Mouse (Mus musculus): ENCODE data around the gene Btc. TPM values are rescaled to one million over a fixed set of nuclear protein-coding genes. Genes with fewer than 3 reads are reported as not detected.

The Btc gene
- total RNA-seq, 2 experiments from 2014 or later: 1.4 to 1.6 TPM

DNA sequence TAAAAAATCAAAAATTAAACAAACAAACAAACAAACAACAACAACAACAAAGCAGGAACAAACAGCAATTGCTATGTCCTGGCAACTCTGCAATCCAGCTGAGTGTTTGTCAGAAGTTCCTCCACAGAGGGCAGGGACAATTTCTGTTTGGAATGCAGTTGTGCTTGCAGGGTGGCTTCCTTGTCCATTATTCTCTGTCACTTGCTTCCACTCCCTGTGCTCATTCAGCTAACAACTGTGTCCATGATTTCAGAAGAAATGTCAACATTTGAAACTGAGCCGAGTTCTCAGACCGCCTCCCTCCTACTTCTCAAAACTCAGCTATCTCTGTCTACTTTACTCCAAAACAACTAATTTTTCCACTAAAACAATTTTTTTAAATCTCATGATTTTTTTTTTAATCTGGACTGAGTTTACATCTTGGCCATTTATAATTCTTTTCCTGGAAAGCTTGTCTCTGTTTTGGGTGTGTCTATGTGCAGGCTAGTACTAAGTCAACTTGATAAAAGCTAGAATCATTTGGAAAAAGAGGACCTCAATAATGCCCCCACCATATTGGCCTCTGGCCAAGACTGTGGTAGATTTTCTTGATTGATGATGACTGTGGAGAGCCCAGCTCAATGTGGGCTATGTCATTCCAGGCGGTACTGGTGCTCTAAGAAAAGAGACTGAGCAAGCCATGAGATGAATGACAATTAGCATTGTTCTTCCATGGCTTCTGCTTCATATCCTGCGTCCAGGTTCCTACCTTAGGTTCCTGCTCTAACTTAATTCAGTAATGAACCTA, 70.5 kb downstream of the Btc start:
- intact Hi-C loops (cut with DNase I): no loop called here
- no peak for DNase-seq

DNA sequence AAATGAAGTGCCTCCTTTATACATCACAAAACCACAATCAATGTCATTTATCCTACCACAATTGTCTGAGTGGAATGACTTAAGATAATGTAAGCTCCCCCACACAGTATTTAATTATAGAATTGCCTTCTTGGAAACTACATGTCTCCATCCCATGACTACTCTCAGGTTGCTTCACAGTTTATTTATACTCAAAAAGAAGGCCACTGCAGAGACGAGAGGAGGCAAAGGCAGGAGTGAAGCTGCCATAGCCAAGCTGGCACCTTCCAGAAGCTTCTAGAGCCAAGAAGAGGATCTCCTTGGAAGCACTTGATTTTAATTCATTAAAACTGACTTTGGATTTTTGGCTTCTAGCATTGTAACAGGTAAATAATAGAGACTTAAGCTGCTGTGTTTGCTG, 81.0 kb downstream of the Btc start:
- DNase-seq: no peak
- intact Hi-C loops (cut with DNase I): no loop called here

- intact Hi-C loops (cut with DNase I): no loop called here
- no peak for DNase-seq
These were observed 82.4 kb downstream of the Btc start for GRCm38 (mm10) chr5:91320348-91320747.

GRCm38 (mm10) chr5:91313971-91314370, 88.8 kb downstream of the Btc start:
- intact Hi-C loops (cut with DNase I): no loop called here
- DNase-seq: no peak

DNA sequence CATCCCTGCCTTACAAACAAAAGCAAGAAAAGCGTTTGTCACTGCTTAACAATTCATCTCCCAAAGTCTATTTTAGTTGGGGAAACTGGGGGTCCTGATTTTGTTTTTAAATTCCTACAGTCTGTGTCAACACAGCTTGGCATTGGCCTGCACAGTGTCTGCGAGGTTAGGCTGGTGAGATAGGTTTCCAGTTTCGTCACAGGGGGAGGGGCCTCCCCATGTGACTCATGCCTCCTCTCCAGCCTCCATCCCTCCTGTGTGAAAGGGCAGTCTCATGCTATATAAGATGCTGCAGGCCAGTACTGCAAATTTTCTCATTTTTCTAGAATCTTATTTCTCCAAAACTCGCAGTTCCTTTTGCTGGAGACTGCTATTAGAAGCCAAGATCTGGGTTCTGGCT, 91.0 kb downstream of the Btc start:
- intact Hi-C loops (cut with DNase I): no loop called here
- DNase-seq: no peak

DNA sequence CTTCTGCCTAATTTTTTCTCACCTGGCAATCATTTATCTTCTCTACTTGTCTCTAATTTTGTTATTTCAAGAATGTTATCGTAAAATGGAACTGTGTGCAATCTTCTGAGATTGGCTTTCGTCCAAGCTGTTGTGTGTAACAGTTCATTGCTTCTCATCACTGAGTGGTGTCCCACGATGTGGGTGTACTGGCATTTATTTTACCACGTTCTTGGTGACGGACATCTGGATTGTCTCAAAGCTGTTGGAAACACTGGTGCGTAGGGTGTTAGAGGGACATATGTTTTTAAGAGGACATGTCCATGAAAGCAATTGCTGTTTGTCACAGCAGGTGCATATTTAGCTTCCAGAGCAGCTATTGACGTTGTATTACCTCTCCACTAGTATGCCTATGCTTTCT, 94.2 kb downstream of the Btc start:
- no peak for DNase-seq
- intact Hi-C loops (cut with DNase I): loop anchor here (1.0 to 5.0 kb wide), 6 partner anchors 171 to 646 kb away; partner anchors contain the start of gene Areg

DNA sequence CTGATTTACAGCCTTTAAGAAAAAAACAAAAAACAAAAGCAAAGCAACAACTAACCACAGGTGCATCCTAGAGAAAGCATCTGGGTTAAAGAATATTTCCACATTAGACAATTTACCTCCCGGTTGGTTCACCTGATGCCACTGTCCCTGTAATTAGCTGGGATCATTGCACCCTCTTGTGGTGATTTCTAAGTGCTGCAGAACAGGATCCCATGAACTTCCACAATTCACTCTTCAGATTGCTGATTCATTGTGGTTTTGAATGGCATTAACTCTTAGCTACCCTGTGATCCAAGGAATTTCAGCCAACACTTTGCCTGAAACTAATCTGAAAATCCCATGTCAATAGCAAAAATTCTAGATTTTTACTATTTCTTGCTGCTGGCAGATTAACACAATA, 94.9 kb downstream of the Btc start:
- peak; percentile 53 to 72 for DNase-seq
- intact Hi-C loops (cut with DNase I): loop anchor here (1.0 to 5.0 kb wide), 6 partner anchors 171 to 646 kb away; partner anchors contain the start of gene Areg

Other genes starting within 250 kb of the Btc start
- 10 to 100 TPM; 62.5 to 71.7 TPM for gene Parm1, start 114.6 kb upstream of the Btc start, total RNA-seq (2021)